Comparison of ENCODE assay signal across 15 mouse cellular contexts in the genomic region with DNA sequence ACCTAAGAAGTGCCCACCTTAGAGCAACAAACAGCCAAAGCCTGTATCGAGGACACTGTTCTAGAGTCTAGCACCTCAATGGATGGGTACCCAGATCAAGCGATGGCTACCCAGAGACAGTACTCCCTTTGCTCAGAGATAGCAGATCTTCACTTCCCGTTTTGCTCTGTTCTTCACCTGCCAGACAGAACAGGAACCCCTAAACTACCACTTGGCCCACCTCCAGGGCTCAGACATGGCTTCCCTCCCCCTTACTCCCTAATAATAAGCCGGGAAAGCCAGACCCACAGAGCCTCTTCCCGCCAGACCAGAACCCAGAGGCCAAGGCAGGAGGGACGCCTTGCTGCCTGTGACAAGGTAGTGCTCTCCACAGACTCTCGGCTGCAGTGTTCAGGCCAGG. TPM values are rescaled to one million over a fixed set of nuclear protein-coding genes. Genes with fewer than 3 reads are reported as not detected.
DNase-seq lines count a peak whose midpoint lies in the region; ATAC-seq and TF ChIP-seq lines count a peak whose summit lies in the region.
"Had no signal": no experiment of that assay in that cellular context is flagged by ENCODE, and none has a peak within 500 bp of the region (broad histone marks: within the 10 kb centered on the region; RNA-seq: fewer than 3 reads in every experiment).

No protein-coding gene starts in this region.

- H3K27ac ChIP-seq in intestine, embryonic 15.5 days, result 0 out of 2 replicates have a peak overlapping the region, but pooled peaks have one; percentile 98
- no peak overlapping the region for H3K27ac ChIP-seq in intestine, embryonic 16.5 days (ENCODE audit: low read length)
- H3K27ac ChIP-seq in left cerebral cortex, adult 2 months, result no peak overlapping the region
- H3K27ac ChIP-seq: neural tube, embryonic 12.5 days had no signal

- H3K36me3 ChIP-seq in intestine, embryonic 15.5 days, result 0 out of 2 replicates have a peak, but pooled peaks cover 2% of the 10 kb centered on the region
- H3K36me3 ChIP-seq in intestine, embryonic 16.5 days (ENCODE audit: control insufficient read depth, insufficient read depth, low read length), result no peaks in the 10 kb centered on the region

- intact Hi-C loops in left cerebral cortex, adult 2 months (cut with DNase I), result no loop called here

- peak; percentile 75 for DNase-seq in cerebellum, adult 11-12 months
- DNase-seq in A20 (ENCODE audit: low read depth, low spot score), result peak; percentile 61
- DNase-seq in cerebellum, postnatal 10 days, result peak; percentile 44 to 46
- DNase-seq in kidney, postnatal 4 days, result no peak
- no peak for DNase-seq in left cerebral cortex, adult 2 months (ENCODE audit: extremely low spot score in 1 of 2, low spot score in 2 of 2)

- H3K4me3 ChIP-seq in intestine, embryonic 15.5 days (replicated peaks), result no peak overlapping the region
- no peak overlapping the region for H3K4me3 ChIP-seq in intestine, embryonic 16.5 days (ENCODE audit: low read length)
- no peak overlapping the region for H3K4me3 ChIP-seq in left cerebral cortex, adult 2 months

- ATAC-seq in cerebellum, adult (ENCODE audit: insufficient number of reproducible peaks, low FRiP score, low TSS enrichment), result no peak
- ATAC-seq in intestine, embryonic 15.5 days, result no peak
- no peak for ATAC-seq in intestine, embryonic 16.5 days

- WGBS in intestine, embryonic 15.5 days, result 67% methylated on average over 7 of the region's 7 CpGs
- 66% methylated on average over 7 of the region's 7 CpGs for WGBS in intestine, embryonic 16.5 days

- no peaks in the 10 kb centered on the region for H3K9me3 ChIP-seq in intestine, embryonic 15.5 days
- H3K9me3 ChIP-seq in intestine, embryonic 16.5 days (ENCODE audit: control insufficient read depth, low read length), result no peaks in the 10 kb centered on the region
- H3K9me3 ChIP-seq: limb, embryonic 15.5 days; neural tube, embryonic 12.5 days; stomach, embryonic 15.5 days had no signal

- no peak overlapping the region for H3K9ac ChIP-seq in intestine, embryonic 15.5 days
- no peak overlapping the region for H3K9ac ChIP-seq in intestine, embryonic 16.5 days (ENCODE audit: low read depth, low read length)
- H3K9ac ChIP-seq: stomach, embryonic 15.5 days had no signal

- H3K4me2 ChIP-seq in intestine, embryonic 15.5 days (replicated peaks), result no peak overlapping the region
- H3K4me2 ChIP-seq in intestine, embryonic 16.5 days (ENCODE audit: low read depth, low read length), result no peak overlapping the region

- H3K27me3 ChIP-seq in intestine, embryonic 15.5 days (replicated peaks), result no peaks in the 10 kb centered on the region
- no peaks in the 10 kb centered on the region for H3K27me3 ChIP-seq in intestine, embryonic 16.5 days (replicated peaks; ENCODE audit: control insufficient read depth, insufficient read depth, low read length)
- H3K27me3 ChIP-seq: limb, embryonic 15.5 days; neural tube, embryonic 12.5 days; stomach, embryonic 15.5 days had no signal

- peaks cover 26% of the 10 kb centered on the region for H3K4me1 ChIP-seq in intestine, embryonic 15.5 days (replicated peaks)
- H3K4me1 ChIP-seq in intestine, embryonic 16.5 days (ENCODE audit: control insufficient read depth, insufficient read depth, low read length), result peaks cover 20% of the 10 kb centered on the region

- no peak for TF ChIP-seq CTCF in left cerebral cortex, adult 2 months (IDR thresholded peaks at IDR 0.05)

RNA-seq across cellular contexts. Expression of a gene that starts 1.2 kb away (rescaled TPM):
- 21.2 and 22.3 TPM in 2 replicates for polyA plus RNA-seq in intestine, embryonic 15.5 days (2015; fragmentation: Nextera tagmentation; extraction: Ambion mirVana)
- 21.0 and 23.5 TPM in 2 replicates for polyA plus RNA-seq in intestine, embryonic 16.5 days (2015; fragmentation: Nextera tagmentation; extraction: Ambion mirVana)
- total RNA-seq in left cerebral cortex, adult 2 months (2021), result 100 to 1,000 TPM; 149 to 158 TPM

RNA-seq across cellular contexts. Expression of a gene that starts 4.6 kb away (rescaled TPM):
- polyA plus RNA-seq in intestine, embryonic 15.5 days (2015; fragmentation: Nextera tagmentation; extraction: Ambion mirVana), result 6.9 and 8.7 TPM in 2 replicates
- polyA plus RNA-seq in intestine, embryonic 16.5 days (2015; fragmentation: Nextera tagmentation; extraction: Ambion mirVana), result 7.4 and 8.4 TPM in 2 replicates
- 10 to 100 TPM; 37.4 to 40.1 TPM for total RNA-seq in left cerebral cortex, adult 2 months (2021)

RNA-seq across cellular contexts. Expression of a gene that starts 10.7 kb away (rescaled TPM):
- polyA plus RNA-seq in intestine, embryonic 15.5 days (2015; fragmentation: Nextera tagmentation; extraction: Ambion mirVana), result 0.39 and 0.41 TPM in 2 replicates
- 0.23 and 0.65 TPM in 2 replicates for polyA plus RNA-seq in intestine, embryonic 16.5 days (2015; fragmentation: Nextera tagmentation; extraction: Ambion mirVana)
- total RNA-seq in left cerebral cortex, adult 2 months (2021), result not detected
- total RNA-seq: granulocyte monocyte progenitor cell, adult 5-6 weeks; heart, postnatal 14 days had no signal
- polyA plus RNA-seq: inflammation-experienced regulatory T-cells, adult 6 months; midbrain, embryonic 14.5 days; neural tube, embryonic 12.5 days had no signal

RNA-seq across cellular contexts. Expression of a gene that starts 39.7 kb away (rescaled TPM):
- polyA plus RNA-seq in intestine, embryonic 15.5 days (2015; fragmentation: Nextera tagmentation; extraction: Ambion mirVana), result 88.8 and 115 TPM in 2 replicates
- polyA plus RNA-seq in intestine, embryonic 16.5 days (2015; fragmentation: Nextera tagmentation; extraction: Ambion mirVana), result 135 and 158 TPM in 2 replicates
- total RNA-seq in left cerebral cortex, adult 2 months (2021), result 10 to 100 TPM; 36.4 to 43.5 TPM

RNA-seq across cellular contexts. Expression of a gene that starts 52.7 kb away (rescaled TPM):
- not detected in 2 replicates for polyA plus RNA-seq in intestine, embryonic 15.5 days (2015; fragmentation: Nextera tagmentation; extraction: Ambion mirVana)
- polyA plus RNA-seq in intestine, embryonic 16.5 days (2015; fragmentation: Nextera tagmentation; extraction: Ambion mirVana), result not detected in 2 replicates
- not detected for total RNA-seq in left cerebral cortex, adult 2 months (2021)
- total RNA-seq: granulocyte monocyte progenitor cell, adult 5-6 weeks; heart, postnatal 14 days had no signal
- polyA plus RNA-seq: limb, embryonic 15.5 days; midbrain, embryonic 14.5 days; neural tube, embryonic 12.5 days; stomach, embryonic 15.5 days had no signal

Comparison
In these comparisons a context has a peak if more than half of its experiments do, and no peak if none do; other contexts are left out.
1. DNase-seq: peak in cerebellum, adult 11-12 months (single experiment), A20 (single experiment) and cerebellum, postnatal 10 days (2 of 2); none in kidney, postnatal 4 days (0 of 2) and left cerebral cortex, adult 2 months (0 of 2).